Mouse (Mus musculus): Measurements from ENCODE around the gene Gm49355.

DNA sequence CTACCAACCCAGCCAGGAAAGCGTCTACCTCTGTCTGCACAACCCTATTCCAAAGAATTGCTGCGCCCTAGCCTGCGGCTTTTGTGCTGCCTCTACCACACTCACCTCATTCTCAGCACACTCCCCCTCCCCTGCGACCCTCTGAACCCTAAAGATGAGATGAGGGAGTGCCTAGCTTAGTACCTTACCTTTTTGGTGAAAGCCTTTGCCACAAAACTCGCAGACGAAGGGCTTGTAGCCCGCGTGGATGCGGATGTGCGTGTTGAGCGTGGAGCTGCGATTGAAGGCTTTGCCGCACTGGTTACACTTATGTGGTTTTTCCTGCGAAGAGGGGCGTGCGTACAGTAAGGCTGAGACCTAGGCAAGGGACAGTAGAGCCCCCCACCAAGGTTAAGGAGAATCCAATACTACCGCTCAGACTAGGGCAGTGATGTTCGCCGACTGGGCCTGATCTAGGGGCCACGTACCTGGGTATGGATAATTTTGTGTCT lies 59.7 kb downstream of the Gm49355 start:
- no peak for TF ChIP-seq CTCF (IDR thresholded peaks at IDR 0.05; ENCODE audit: low read depth, low read length)
- TF ChIP-seq POLR2A (IDR thresholded peaks at IDR 0.05; ENCODE audit: extremely low read depth, insufficient read depth, low read length), result no peak
